Mouse (Mus musculus) thymus, postnatal 25 days (tissue): ENCODE data around the gene Sbno2.

ENCODE experiments used
- DNase-seq: peaks from one replicate; pipeline ENCODE4 v3.0.0; 2022

Gene Sbno2

DNA sequence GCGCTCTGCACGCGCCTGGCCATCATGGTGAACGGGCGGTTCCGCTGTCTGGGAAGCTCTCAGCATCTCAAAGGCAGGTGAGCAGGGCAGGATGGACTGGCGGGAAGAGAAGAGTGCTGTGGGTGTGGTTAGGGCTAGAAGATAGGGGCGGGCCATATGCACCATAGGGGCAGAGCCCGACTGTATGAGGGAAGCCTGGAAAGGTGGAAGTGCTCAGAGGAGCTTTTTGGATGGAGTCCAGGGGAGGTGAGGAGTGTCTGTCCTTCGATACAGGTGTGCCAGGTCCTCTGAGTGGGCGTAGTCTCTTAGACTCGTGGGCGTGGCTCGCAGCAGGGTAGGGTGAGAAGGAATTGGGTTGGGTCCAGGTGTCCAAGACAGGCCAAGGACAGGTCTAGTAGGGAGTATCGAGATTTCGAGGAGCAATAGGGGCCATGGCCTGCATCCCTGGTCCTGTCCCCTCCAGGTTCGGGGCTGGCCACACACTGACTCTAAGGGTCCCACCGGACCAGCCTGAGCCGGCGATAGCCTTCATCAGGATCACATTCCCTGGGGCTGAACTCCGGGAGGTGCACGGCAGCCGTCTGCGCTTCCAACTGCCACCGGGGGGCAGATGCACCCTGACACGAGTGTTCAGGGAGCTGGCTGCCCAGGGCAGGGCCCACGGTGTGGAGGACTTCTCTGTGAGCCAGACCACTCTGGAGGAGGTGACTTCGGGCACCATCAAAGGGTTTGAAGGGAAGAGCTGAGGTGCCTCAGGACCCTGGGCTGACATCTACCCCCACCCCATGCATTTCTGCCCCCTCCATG, 90.7 kb downstream of the Sbno2 start:
- peak; percentile 57 for DNase-seq

DNA sequence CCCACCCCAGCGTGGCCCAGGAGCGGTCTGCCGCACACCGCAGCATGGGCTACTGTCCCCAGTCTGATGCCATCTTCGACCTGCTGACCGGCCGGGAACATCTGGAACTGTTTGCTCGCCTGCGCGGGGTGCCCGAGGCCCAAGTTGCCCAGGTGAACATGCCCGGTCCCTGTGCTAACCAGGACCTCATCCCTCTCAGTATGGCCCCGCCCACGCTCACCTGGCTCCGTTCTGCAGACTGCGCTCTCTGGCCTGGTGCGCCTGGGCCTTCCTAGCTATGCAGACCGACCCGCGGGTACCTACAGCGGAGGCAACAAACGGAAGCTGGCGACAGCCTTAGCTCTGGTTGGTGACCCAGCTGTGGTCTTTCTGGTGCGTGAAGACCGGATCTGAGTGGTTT, 91.8 kb downstream of the Sbno2 start:
- no peak for DNase-seq

DNA sequence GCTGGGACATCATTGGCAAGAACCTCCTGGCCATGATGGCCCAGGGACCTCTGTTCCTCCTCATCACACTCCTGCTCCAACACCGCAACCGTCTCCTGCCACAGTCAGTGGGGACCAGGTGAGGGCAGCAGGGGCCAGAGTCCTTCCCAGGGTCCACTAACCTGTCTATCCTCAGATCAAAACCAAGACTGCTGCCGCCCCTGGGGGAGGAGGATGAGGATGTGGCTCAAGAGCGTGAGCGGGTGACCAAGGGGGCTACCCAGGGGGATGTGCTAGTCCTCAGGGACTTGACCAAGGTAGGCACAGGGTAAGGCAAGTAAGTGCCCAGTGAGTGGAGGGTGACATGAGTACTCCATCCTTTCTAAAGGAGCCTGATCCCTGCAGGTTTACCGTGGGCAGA, 93.6 kb downstream of the Sbno2 start:
- no peak for DNase-seq
